Mouse (Mus musculus) ovary, postnatal 14 days (tissue): ENCODE data around the gene Ttc28.
"Not testable (repeated sequence)": the region's sequence is repeated elsewhere in the genome, so short reads cannot be mapped to it uniquely, and the experiment has no call there.

ENCODE experiments used
- DNase-seq: peaks from one replicate; pipeline ENCODE4 v3.0.0; 2022; ENCODE audit warnings: low spot score

Gene Ttc28

DNA sequence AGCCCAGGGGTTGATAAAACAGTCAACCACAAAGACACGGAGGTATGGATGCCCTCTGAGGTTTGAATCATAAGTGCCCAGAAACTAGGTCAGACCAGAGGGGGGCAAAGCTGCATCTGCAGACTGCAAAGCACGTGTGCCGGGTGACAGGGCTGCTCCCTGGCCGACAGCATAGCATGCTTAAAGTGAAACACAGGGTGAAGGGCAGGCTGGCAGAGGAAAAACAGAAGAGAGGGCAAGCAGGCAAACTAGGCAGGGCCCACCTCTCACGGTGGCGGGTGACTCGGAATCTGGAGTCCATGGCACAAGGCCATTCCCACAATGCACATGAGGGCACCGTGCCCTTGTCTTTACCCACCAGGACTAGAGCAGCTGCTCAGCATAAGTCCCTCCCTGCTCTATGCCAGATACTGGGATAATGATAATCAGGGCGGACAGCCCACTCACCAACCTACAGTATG lies 357.6 kb downstream of the Ttc28 start:
- DNase-seq, result no peak

DNA sequence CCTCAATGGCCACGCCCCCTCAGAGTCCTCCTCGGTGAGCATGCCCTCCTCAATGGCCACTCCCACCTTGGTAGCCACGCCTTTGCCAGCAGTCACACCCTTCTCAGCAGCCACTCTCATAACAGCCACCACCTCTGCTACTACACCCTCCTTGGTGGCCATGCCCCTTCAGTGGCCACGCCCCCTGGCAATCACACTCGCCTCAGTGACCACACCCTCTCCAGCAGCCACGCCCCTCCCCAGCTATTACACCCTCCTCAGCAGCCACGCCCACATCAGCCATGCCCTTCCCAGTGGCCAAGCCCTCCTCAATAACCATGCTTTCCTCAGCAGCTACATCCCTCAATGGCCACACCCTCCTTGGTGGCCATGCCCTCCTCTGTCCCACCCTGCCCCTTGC lies 359.6 kb downstream of the Ttc28 start:
- DNase-seq, result no peak

DNA sequence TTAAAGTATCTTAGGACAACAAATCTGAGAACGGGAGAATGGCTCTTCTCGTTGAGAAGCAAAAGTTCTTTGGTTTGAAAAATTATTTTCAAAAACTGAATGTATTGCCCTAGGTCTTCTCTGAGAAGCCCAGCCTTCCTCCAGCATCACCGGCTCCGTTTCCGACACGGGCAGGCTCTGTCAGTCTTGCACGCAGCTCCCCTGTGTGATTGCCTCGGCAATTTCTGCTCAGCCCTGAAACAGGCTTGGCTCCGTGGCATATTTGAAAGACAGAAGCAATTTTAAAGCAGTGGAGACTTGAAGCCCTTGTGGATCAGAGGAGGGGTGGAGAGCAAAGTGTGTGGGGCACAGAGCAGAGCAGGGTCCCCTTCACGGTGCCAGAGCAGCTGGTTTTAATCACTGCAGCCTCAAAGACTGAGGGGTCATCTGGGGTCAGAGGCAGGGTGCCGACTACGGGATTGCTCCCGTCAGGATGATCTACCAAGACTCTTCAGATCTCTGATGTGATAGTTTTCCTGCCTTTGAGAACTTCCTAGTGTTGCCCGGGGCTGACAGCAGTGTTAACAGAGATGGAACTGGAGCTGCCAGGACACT lies 363.9 kb downstream of the Ttc28 start:
- DNase-seq, result no peak

DNA sequence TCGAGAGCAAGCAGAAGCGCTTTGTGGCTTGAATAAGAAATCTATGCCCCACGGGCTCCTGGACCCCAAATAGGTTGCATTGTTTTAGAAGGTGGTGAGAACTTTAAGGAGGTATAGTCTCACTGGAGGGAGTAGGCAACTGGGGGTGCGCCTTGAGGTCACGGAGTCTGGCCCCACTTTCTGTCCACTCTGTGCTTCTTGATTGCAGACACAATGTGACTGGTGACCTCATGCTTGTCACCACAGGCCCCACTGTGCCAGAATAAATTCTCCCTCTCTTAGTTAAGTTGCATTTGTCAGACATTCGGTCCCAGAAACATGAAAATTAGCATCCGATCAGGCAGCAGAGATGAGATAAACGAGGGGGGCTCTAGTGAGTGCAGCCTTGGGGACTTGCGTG lies 364.5 kb downstream of the Ttc28 start:
- DNase-seq, result no peak

DNA sequence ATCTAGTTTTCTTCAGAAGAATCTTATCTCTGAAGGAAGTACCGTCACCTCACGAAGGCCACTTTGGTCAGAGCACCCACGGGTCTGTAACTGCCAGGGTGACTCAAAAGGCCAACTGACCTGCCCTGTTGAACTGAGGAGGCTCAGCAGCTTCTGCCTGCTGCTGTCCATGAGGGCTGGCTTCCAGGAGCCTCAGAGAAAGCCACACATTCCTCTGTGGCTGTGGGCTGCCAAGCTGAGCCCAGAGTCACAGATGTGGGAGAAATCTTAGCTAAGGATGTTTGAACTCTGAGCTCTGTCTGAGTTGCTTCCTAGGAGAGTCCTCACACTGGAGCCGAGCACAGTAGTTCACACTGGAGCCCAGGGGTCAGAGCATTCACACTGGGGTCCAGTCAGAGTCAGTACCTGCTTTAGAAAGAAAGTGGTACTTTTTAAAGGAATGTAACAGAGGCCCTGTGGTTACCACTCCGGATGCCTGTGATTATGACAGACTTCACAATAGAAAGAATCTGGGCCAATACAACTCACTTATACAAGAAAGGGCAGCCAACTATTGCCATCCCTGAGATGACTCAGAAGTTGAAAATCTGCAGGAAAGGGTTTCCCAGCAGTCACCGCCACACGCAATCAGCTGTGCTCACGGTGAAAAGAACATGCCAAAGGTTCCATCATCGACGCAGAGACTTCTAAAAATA lies 368.1 kb downstream of the Ttc28 start:
- no peak for DNase-seq

DNA sequence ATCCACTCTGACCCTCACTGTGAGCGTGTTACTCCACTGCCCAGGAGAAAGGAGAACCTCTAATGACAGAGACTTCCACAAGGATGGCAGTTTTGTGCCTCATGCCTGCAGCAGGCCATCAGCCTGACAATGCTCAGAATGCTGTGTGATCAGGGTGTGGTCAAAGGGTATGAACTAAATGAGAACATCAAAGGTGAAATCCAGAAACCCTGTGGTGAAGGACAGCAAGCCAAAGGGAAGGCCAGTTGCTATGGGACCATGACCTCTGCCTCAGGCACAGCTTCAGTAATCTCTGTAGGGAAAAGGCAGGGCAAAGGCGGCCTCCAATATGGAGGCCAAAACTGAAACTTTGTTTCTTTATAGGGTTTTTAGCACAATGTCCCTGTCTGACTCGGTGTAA lies 372.5 kb downstream of the Ttc28 start:
- no peak for DNase-seq

DNA sequence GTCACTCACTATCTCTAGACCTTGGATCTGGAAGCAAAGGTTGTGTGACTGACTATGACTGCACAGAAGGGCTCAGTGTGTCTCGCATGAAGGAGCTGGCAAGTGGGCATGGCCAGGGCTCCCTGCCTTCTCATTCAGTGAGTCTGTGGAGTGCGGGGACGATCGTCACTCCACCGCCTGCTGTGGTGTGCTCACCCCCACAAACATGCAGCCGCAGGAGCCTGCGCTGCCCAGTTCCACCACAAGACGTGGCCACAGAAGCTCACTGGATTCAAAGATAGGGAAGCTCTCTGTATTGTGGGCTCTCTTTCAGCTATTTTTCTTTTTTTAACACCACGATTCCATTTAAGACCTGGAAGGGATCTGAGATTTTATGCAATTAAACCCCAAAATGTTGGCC lies 374.8 kb downstream of the Ttc28 start:
- no peak for DNase-seq

DNA sequence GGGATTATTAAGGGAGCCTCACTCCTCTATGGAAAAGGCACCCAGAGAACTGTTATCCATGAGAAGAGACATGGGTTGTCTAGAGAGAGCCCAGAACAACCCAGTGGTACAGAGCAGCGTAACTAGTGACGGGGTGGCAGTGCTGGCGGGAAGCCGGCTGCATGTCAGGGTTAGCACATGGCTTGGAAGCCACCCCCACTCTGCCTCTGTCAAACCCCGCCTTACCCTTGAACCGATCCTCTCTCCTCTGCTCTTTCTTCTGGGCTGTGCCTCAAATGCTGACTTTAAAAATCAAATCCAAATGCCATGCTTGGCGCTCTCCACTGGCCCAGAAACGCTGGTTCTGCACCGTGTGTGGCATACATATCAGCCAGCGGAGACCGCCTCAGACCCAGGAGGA lies 375.2 kb downstream of the Ttc28 start:
- DNase-seq, result no peak

DNA sequence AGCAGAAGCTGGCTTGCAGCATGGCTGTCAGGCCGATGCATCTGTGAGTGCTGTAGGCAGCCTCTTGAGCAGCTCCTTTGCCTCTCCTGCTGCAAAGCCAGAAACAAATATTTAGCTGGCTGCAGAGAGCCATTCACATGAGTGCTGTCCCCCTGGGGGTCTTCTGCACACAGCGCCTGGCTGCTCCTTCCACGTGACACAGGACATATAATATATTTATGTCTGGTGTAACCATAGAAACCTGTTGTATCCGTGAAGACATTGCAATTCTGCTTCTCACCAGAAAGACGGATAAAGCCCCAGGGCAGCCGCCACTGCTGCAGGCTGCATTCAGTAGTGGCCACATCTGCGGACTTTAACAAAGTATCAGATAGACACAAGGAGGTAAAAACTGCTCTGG lies 376.6 kb downstream of the Ttc28 start:
- no peak for DNase-seq

DNA sequence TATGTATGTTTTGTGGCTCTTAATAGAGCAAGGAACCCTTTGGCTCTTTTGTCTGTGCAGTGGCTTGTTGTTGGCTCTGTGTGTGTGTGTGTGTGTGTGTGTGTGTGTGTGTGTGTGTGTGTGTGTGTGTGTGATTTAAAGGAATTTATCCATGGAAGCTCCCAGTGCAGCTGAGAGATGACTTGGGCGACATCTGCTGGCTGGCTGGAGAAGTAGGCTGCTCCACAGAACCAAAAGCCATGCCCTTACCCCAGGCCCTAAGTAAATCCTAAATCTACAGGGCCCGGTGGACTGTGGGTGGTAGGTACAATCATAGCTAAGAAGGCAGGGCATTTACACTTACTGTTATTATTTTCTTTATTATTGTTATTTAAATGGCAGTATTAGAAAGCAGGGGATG lies 377.5 kb downstream of the Ttc28 start:
- peak; percentile 58 for DNase-seq

DNA sequence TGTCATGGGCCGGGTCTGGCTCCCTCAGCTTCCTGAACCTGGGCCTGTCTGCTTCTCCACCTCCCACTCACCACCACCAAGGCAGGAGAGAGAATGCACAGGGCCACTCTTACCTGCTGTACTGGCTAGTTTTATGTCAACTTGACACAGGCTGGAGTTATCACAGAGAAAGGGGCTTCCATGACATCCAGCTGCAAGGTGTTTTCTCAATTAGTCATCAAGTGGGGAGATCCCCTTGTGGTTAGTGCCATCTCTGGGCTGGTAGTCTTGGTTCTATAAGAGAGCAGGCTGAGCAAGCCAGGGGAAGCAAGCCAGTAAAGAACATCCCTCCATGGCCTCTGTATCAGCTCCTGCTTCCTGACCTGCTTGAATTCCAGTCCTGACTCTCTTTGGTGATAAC lies 381.6 kb downstream of the Ttc28 start:
- not testable (repeated sequence) for DNase-seq

DNA sequence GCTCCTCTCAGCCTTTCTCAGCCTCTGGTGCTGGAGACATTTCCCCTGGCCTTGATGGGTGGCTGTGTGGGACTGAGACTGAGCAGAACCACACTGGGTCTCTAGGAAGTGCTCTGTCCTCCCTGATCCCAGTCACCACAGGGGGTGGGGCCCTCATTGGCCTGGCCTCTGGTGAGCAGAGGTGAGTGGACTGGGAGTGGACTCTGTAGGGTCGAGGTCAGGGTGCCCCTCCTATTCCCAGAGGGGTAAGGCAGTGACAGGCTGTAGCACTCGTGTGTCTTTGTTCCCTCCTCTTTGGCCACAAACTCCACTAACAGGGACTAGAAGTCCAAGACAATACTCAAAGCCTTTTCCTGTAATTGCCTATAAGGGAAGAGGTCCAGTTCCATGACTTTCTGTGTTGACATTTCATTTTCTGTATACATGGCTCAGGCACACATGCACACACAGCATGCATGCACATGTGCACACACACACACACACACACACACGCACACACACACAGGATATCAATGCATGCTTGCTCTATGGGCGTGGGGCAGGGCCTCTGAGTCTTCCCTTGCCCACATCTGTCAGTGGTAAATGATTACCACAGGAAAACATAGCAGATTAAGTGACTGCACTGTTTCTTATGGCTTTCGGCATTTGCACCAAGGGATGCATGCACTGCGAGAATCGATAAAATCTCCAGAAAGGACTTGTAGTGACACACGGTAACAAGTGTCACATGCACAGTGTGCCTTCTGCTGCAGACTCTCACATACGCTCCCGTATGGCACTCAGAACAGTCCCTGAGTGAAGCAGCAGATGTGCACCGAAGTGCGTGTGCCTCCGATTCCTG lies 382.4 kb downstream of the Ttc28 start:
- no peak for DNase-seq

DNA sequence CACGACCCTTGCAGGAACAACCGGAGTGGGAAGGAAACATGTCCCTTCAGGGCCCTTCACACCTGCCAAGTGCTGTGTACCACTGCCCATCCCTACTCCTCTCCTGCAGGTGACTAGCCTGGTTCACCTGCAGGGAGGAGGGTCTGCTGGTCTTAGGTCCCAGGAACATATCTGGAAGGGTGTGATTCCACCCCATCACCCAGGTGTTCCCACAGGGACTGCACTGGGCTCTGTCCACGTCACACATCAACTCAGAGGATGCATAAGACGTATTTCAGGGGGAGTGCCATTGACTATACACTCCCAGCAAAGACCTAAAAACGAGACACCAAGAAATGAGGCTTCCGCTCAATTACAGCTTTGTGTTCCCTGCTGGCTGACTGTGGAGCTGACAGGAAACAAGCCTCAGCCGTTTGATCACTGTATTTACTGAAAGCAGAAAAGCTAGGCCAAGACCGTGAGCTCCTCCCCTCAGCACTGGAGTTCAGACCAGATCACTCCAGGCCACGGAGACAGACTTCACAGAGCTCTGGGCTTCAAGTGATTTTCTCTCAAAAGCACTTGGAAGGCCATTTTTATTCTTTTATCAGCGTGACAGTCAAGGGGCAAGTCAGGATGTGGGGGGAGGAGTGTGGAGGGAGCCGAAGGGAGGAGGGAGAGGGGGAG lies 383.1 kb downstream of the Ttc28 start:
- DNase-seq, result no peak

DNA sequence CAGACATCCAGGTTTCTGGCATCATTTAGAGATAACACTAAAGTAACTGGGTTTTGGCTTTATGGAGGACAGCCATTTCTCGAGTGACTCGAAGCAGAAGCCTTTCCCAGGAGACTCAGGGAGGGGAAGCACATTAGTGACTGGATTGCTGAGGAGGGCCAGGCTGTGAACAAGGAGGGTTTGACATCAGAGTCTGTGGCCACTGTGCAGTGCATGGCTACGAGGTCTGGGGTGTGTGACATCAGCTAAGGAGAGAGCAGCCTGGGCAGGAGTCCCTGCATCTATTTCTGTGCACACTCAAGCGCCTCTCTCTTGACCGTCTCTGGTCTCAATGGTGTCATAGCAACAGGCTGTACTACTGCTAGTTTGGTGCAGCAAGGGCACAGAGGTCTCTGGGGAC lies 383.8 kb downstream of the Ttc28 start:
- no peak for DNase-seq

DNA sequence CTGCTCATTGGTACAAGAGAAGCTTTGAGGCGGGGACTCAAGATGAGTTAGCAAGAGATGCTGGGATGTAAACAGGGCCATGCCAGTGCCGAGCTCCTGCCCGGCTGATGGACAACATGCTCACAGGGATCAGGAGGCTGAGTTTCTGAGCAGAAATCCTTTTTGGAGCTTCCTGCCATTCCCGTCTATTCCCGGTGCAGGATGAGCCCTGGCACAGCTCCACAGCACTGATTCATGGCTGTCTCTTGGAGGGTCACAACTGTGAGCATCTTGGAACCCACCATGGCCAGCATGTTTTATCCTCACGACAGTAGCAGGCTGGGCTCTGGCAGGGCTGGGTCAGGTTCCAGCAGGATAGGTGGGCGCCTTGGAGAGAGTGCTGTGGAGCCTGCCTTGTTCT lies 384.9 kb downstream of the Ttc28 start:
- DNase-seq, result no peak

DNA sequence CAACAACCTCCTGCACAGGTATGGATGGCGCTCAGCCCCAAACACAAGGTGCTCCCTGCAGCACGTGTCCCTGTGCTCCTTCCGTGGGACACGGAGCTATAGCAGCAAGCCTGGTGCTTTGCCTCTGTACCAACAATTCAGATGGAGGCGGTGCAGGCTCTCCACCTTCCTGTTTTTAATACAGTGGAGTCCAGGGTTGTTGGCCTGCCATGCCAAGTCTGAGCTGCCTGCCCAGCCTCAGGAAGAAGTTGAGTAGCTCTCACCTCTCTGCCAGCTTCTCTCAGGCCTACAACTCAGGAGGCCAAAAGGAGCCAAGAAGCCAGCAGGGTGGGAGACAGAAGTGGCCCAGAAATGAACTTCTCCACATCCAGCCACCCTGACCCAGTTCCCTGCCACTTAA lies 387.1 kb downstream of the Ttc28 start:
- DNase-seq, result no peak

DNA sequence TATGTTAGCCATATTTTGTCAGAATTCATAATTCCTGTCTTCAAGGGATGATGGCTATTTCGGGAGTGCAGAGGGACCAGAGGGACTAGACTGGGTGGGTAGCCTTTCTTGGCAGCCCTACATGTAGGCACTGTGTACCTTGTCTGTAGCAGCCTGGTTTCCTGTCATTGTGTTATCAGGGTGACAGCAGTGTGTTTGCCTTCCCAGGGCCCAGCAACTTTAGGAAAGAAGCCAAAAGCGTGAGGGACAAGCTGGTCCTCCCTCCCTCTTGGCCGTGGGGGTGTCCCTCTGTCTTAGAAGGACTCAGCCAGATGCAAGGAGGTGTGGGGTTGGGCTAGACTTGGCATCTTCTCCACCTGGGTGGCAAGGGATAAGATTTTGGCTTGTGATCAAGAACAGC lies 387.5 kb downstream of the Ttc28 start:
- DNase-seq, result no peak

DNA sequence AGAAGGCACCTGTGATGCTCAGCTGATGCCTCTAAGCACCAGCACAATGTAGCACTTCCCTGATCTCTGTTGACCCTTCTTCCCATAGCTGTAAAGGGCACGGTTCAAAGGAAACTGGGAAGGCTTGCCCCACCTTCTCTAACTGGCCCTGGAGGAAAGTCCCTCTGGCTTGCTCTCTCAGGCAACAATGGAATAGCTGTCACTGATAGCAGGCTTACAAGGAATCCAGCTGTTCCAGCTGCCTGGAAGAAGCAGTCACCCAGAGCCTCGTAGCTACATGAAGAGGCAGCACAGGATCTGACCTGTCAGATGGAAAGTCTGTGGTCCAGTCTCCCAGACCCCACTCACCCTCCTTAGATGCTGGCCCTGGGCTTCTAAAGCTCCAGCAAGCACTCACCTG lies 389.2 kb downstream of the Ttc28 start:
- no peak for DNase-seq

DNA sequence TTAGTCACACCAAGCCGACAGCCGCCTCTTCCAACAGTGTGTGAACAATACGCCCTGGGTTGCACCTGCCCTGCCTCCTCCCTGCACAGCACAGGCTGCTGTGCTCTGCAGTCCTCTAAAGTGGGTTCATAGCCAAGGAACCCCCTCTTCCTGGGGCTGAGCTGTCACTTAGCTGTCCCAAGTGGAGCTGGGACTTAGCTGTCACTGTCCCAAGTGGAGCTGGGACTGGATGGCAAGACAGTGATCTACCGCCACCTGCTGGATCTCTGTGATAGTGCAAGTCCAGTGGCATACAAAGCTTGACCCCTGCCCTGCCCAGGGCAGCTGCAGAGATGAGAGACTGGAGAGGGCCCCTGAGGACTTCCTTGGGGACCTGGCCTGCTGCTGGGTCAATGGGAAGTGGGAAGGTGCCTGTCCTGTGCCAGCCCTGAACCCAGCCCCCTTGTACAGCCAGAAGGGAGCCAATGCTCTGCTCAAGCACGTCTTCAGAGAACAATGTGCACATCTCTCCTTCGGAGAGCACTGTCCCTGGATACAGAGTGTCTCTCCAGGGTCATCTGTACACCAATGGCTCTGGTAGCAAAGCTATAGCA lies 390.1 kb downstream of the Ttc28 start:
- peak; percentile 70 for DNase-seq

DNA sequence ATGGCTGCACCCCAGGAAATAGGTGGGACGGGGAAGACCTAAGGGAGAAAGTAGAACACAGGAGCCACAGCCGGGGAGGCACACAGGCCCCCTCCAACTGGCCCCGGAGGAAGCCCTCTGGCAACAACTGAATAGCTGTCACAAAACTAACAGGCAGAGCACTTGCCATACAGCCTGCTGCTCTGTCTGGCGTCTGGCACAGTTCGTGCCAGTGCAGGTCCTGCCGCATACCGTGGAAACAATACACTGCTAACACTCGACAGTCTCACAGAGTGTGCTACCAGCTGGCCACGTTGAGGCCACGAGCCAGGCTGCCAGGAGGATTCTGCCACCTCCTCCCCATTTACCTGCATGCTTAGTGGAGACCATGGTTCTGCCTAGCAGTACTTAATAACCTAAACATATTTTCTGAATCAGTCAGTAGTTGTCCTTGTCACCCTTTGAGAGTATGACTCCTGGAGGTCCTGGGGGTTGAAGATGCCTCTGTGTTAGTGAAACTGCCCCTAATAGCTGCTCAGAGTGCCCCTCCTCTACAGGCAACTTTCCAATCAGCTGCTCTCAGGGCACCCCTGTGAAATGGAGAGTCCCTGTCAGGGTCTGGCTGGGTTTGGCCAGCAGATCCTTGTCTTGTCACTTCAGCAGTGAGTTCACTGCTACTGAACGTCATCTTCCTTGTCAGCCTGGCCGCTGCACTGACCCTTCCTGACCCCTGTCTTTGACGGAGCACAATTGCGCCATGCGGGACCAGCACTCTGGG lies 390.8 kb downstream of the Ttc28 start:
- DNase-seq, result no peak

DNA sequence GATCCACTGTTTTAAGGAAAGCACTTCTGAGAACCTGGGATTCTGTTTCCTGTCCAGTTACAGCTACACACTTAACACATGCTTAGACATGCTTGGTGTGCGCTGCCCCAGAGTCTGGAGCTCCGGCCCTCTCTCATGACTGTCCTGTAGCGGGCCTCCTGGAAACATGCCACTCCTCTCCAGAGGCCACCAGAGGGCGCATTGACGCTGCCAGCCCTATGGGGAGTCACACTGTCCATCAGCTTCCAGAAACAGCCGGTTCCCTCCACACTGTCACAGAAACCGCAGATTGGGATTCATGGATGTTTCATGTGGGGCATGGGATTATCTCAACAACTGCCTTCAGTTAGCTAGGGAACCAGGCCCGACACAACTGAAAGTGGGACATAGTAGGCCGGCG lies 394.0 kb downstream of the Ttc28 start:
- peak; percentile 89 for DNase-seq

DNA sequence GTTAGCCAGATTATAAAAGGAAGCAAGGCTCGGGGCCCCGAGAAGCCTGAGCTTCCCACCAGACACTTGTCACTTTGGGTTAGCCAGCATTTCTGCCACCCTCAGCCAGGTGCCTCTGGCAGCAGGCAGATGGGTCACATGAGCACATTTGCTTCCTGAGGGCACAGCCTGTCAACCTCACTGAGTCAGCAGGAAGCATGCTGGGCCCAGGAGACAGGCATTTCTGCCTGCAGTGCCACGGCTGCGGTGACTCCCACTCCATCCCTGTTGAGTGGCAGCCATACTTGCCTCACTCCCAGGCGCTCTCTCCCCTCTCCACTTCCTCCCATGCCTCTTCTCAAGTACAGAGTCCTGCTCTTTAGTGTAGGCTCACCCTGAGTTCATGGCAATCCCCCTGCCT lies 395.3 kb downstream of the Ttc28 start:
- DNase-seq, result no peak
